Mouse (Mus musculus) thymus, postnatal 36 days (tissue): ENCODE data around the gene Dbx1.

ENCODE experiments used
- DNase-seq, 2 experiments: peaks; one replicate each; pipeline ENCODE4 v3.0.0; 2022; ENCODE audit warnings: mixed read lengths in 2 of 2

Dbx1 gene

GRCm38 (mm10) chr7:49636491-49637115 lies at the start of gene Dbx1:
Dbx1 (minus strand) TSS chr7:49636849.
- no peak for DNase-seq

GRCm38 (mm10) chr7:49678826-49679377 lies 42.3 kb upstream of the Dbx1 start:
- no peak for DNase-seq

GRCm38 (mm10) chr7:49678100-49678825 lies 41.6 kb upstream of the Dbx1 start:
- DNase-seq = no peak

- no peak for DNase-seq
Measured at GRCm38 (mm10) chr7:49677166-49677565, 40.5 kb upstream of the Dbx1 start.

- DNase-seq = no peak
Measured at GRCm38 (mm10) chr7:49676627-49677026, 40.0 kb upstream of the Dbx1 start.

GRCm38 (mm10) chr7:49668260-49668857 lies 31.7 kb upstream of the Dbx1 start:
- DNase-seq = no peak

- DNase-seq = no peak
Measured at GRCm38 (mm10) chr7:49663575-49663974, 26.9 kb upstream of the Dbx1 start.

- no peak for DNase-seq
Measured at GRCm38 (mm10) chr7:49662492-49663026, 25.9 kb upstream of the Dbx1 start.

- no peak for DNase-seq
Measured at GRCm38 (mm10) chr7:49661811-49662491, 25.3 kb upstream of the Dbx1 start.

- DNase-seq = no peak
Measured at GRCm38 (mm10) chr7:49640709-49641305, 4.2 kb upstream of the Dbx1 start.

GRCm38 (mm10) chr7:49639864-49640708 lies 3.4 kb upstream of the Dbx1 start:
- DNase-seq = no peak

GRCm38 (mm10) chr7:49638941-49639776 lies 2.5 kb upstream of the Dbx1 start:
- no peak for DNase-seq

GRCm38 (mm10) chr7:49637851-49638663 lies 1.4 kb upstream of the Dbx1 start:
- no peak for DNase-seq

GRCm38 (mm10) chr7:49637281-49637680 lies 632 bp upstream of the Dbx1 start:
- DNase-seq = no peak

GRCm38 (mm10) chr7:49635971-49636370 lies 678 bp downstream of the Dbx1 start:
- DNase-seq = no peak

GRCm38 (mm10) chr7:49635074-49635621 lies 1.5 kb downstream of the Dbx1 start:
- DNase-seq = no peak

- DNase-seq = no peak
Measured at GRCm38 (mm10) chr7:49634291-49635073, 2.2 kb downstream of the Dbx1 start.

GRCm38 (mm10) chr7:49633375-49633956 lies 3.2 kb downstream of the Dbx1 start:
- DNase-seq = peak; percentile 35 to 44
